Mouse (Mus musculus): ENCODE measurements around the gene Col9a2. TPM values are rescaled to one million over a fixed set of nuclear protein-coding genes. Genes with fewer than 3 reads are reported as not detected.

The Col9a2 gene
- total RNA-seq (2015; ENCODE audit: low replicate concordance) (not detected in 2 replicates), total RNA-seq (2017; ENCODE audit: low replicate concordance) (not detected in 2 replicates)

GRCm38 (mm10) chr4:121039331-121040115 lies at the start of gene Col9a2:
Col9a2 (plus strand) TSS chr4:121039385.
- ATAC-seq (replicated peaks; ENCODE audit: low FRiP score, poor library complexity, severe bottlenecking) = no peak

DNA sequence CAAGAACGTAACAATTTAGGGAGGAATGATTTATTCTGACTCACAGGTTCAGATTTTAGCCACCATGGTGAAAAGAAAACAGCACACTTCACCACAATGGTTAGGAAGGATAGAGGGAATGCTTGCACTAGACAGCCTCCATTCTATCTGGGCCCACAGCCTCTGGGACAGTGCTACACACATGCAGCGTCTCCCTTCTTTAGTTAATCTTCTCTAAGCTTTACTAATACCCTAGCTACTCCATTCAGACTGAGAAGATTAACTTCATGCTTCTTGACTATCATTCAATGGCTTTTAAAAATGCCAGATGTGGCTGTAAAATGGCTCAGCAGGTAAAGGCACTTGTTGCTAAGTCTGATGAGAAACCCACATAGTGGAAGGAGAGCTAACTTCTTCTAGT lies 46.9 kb upstream of the Col9a2 start:
- ATAC-seq (replicated peaks; ENCODE audit: low FRiP score, poor library complexity, severe bottlenecking) = no peak

DNA sequence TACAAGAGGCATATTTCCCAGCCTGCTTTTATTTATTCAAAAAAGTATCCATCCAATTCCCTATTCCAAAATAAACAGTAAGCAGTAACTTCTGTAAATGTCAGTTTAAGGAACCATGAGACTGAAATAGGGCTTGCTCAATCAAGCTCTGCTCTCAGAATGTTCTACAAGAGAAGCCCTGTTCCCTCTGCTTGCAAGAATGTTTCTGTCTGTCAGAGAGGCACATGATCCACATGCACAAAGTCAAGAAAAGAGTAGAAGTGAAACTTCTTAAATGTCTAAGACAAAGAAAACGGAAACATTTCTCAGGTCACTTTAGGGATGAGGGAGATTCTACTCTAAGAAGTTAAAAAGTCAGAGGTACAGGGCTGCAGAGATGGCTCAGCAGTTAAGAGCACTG lies 46.2 kb upstream of the Col9a2 start:
- no peak for ATAC-seq (replicated peaks; ENCODE audit: low FRiP score, poor library complexity, severe bottlenecking)

DNA sequence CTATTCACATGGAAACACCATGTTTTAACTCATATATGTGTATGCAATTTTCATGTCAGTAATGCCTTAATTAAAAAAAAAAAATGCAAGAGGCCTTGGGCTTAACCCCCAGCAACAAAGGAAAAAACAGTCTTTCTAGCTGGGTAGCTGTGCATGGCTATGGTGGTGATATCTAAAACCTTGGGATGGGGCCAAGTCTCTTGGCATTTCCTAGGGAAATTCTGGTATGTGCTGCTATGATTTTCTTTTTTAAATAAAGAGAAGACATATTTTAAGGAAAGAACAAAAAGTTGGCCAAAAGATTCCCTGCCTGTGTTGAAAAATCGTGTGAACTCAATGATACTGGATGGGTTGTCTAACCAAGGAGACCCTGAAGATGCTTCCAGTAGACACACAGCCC lies 43.3 kb upstream of the Col9a2 start:
- ATAC-seq (replicated peaks; ENCODE audit: low FRiP score, poor library complexity, severe bottlenecking) = no peak

DNA sequence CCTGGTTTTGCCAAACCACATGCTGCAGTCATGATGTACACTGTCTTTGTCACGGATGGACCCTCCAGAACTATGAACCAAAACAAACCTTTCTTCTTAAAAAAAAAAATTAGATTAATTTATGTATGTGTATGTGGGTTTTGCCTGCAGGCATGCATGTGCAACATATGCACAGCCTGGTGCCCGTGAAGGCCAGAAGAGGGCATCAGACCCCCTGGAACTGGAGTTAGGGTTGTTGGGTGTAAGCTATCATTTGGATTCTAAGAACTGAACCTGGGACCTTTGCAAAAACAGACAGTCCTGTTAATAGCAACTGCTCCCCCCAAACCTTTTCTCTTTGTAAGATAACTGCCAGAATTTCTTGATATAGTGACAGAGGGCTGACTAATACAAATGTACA lies 38.1 kb upstream of the Col9a2 start:
- no peak for ATAC-seq (replicated peaks; ENCODE audit: low FRiP score, poor library complexity, severe bottlenecking)

GRCm38 (mm10) chr4:121001659-121002058 lies 37.5 kb upstream of the Col9a2 start:
- no peak for ATAC-seq (replicated peaks; ENCODE audit: low FRiP score, poor library complexity, severe bottlenecking)

GRCm38 (mm10) chr4:121002400-121003171 lies 36.6 kb upstream of the Col9a2 start:
- no peak for ATAC-seq (replicated peaks; ENCODE audit: low FRiP score, poor library complexity, severe bottlenecking)

DNA sequence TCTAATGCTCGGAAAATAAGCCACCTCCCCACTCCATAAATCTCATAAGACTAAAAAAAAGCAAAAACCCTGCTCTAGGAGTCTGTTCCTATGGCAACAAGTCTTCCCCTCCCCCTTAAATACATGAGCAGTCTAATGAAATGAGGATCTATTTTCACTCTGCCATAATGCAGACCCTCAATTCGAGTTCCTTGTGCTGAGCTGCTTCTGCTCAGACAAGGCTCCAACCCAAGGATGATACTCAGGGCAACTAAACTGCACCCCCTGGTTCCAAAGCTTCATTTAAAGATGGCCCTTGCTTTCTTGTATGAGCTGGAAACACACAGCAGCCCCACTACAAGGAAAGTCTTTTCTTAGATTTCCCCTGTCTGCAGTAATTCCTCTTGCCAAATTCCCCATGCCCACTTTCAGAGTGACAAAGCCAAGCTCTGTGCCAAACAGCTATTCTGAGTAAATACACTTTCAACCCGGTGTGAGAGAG lies 35.5 kb upstream of the Col9a2 start:
- ATAC-seq (replicated peaks; ENCODE audit: low FRiP score, poor library complexity, severe bottlenecking) = no peak

DNA sequence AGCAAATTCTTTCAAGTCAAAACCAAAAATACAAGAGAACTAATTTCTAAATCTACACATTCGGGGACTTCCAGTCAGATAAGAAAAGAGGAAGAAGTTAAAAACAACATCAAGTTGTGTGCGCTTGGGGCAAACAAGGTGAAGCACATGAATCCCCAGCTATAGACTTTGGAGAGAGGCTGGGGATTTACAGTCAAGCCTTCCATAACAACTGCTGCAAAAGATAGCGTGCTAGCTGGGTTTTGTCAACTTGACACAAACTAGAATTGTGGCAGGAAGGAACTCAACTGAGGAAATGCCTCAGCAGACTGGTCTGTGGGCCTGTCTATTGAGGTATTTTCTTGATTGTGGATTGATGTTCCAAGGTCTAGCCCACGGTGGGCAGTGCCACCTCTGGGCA lies 34.5 kb upstream of the Col9a2 start:
- 0 out of 2 replicates have a peak, but pooled peaks have one; percentile 20 for ATAC-seq (replicated peaks; ENCODE audit: low FRiP score, poor library complexity, severe bottlenecking)

- no peak for ATAC-seq (replicated peaks; ENCODE audit: low FRiP score, poor library complexity, severe bottlenecking)
These were observed 32.2 kb upstream of the Col9a2 start for GRCm38 (mm10) chr4:121007006-121007405.

GRCm38 (mm10) chr4:121008071-121008745 lies 31.0 kb upstream of the Col9a2 start:
- no peak for ATAC-seq (replicated peaks; ENCODE audit: low FRiP score, poor library complexity, severe bottlenecking)

DNA sequence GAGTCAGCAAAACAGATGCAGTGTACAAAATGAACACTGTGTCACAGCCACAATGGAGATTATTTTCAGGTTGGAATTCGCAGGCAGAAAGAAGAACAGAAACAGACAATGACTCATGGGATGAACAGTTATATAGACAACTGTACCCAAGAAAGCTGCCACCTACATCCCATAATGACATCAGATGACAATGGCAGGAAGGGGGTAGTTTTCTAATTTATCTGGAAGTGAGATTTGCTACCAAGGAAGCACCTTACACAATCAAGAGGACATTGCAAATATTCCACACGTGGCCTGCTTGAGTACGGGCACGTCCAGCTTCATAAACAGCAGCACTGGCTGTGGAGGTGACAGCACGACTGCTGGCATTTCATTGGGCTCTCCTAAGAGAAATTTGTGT lies 30.0 kb upstream of the Col9a2 start:
- no peak for ATAC-seq (replicated peaks; ENCODE audit: low FRiP score, poor library complexity, severe bottlenecking)

DNA sequence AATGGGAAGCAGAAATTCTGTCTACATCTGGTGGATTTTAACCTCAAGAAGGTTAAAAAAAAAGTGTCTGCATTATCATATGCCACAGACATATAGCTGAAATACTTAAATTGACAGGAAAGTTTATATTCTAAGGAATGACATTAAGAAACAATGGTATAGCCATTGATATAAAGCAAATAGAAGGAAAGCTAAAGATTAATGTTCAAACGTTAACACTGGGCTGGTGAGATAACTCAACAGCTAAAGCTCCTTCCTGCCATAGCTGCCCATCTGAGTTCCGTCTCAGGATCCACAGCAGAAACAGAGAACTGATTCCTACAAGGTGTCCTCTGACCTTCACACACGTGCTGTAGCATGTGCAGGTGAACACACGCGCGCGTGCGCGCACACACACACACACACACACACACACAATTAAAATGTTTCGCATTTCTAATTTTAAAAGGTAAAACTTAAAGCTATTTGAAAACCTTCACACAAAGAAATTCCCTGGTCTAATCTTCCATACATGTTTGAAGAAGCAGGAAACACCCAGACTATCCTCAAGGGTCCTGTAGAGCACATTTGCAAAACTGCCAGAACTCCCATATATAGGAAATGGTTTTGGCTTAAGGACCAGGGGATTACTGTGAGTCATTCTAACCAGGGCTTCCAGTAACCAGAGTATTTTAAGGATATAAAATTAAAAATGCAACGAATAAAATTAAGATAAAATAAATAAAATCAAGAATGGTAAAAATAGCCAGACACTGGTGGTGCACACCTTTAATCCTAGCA lies 28.2 kb upstream of the Col9a2 start:
- no peak for ATAC-seq (replicated peaks; ENCODE audit: low FRiP score, poor library complexity, severe bottlenecking)

DNA sequence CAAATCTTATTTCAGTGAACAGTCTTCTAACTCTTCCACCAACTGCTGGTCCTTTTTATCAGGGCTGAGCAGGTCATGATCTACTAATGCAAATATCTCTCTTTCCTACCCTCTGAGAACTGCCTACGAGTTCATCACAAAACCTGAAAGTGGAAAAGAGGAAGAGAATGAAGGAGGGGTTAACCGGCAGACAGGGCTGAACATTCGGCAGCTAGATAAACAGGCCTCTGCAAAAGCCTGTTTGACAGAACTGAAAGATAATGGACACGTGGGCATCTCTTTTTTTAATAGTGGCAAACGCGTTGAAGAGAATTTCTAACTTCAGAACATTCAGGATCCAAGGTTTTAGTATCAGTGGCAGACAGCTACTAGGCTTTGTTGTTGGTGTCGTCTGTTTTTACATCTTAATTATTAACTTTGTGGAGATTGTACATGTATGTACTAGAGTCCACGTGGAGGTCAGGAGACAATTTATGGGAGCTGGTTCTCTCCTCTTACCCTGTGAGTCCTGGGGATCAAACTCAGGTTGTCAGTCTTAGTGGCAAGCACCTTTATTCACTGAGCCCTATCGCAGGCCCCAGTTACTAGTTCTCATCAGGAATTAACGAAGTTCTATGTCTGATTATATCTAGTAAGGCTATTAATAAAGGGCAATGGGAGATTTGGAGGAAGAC lies 24.5 kb upstream of the Col9a2 start:
- ATAC-seq (replicated peaks; ENCODE audit: low FRiP score, poor library complexity, severe bottlenecking) = peak; percentile 53

DNA sequence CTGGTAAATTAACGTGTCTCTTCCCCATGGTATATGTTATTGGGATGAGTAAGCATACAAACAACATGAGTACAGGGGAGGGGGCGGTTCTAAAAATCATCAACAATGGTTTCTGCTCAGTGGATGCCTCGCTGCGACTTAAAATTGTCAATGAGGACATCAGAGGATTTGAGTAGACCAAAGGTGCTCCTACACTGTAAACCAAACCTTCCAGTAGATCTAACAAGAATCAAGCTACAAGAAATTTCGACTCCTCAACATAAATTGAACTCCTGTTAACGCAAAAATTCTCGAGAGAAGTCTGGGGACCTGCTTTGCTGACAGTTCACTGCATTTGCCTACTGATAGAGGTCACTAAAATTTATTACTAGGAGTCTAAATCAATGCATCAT lies 23.9 kb upstream of the Col9a2 start:
- ATAC-seq (replicated peaks; ENCODE audit: low FRiP score, poor library complexity, severe bottlenecking) = no peak

DNA sequence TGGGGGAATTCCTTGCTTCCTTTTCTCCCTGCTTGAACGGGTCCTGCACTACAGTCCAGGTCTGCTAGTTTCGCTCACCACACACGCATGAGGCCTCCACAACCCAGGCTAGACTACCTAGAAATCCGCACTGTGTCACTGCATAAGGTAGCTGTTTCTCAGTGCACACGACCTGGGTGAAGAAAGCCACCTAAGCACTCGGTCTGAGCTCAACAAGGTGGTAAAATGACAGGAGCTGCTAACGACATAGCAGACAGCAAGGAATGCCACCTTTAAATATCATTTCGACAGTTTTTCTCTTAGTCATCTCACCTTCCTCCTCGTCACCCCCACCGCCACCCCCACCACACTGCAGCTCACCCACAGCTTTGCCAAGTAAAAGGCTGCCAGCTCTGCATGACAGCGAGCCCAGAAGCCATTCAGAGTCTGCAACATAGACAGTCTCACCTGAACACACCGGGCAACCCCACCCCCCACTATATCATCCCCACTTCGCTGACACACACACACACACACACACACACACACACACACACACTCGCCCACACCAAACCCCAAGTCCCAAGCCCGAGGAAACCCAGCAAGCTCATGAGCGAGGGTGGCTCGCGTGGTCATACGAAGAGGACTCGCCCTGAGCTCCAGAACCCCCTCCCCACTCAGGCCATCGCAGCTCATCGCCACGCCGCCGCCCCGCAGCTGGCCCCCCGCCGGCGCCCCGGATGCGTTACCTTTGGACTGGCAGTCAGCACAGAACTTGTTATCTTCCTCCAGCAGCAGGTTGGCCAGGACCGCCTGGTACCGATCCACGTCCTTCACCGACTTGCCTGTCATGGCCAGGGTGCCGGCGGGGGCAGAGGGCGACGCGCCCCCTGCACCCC lies 22.9 kb upstream of the Col9a2 start:
- ATAC-seq (replicated peaks; ENCODE audit: low FRiP score, poor library complexity, severe bottlenecking) = peak; percentile 31

- peak; percentile 90 for ATAC-seq (replicated peaks; ENCODE audit: low FRiP score, poor library complexity, severe bottlenecking)
These were observed 22.1 kb upstream of the Col9a2 start, which contains the start of gene Smap2 for GRCm38 (mm10) chr4:121016928-121017657. Smap2 (minus strand) TSS chr4:121017247.
